Mouse (Mus musculus) heart, adult 9 months (tissue): ENCODE measurements around the gene Rhoa.
A peak's percentile ranks its signal among the peaks of the same experiment; 100 is the strongest.

ENCODE experiments used
- DNase-seq, 2 experiments: peaks; one replicate each; pipeline ENCODE4 v3.0.0; 2022; ENCODE audit warnings: low spot score in 2 of 2

The Rhoa gene

GRCm38 (mm10) chr9:108305629-108306520 is at the start of gene Rhoa, which contains the start of gene Tcta:
Gene Rhoa, plus strand, starts transcription at chr9:108306129.
Gene Tcta, minus strand, starts transcription at chr9:108306160.
- DNase-seq = peak; percentile 100

DNA sequence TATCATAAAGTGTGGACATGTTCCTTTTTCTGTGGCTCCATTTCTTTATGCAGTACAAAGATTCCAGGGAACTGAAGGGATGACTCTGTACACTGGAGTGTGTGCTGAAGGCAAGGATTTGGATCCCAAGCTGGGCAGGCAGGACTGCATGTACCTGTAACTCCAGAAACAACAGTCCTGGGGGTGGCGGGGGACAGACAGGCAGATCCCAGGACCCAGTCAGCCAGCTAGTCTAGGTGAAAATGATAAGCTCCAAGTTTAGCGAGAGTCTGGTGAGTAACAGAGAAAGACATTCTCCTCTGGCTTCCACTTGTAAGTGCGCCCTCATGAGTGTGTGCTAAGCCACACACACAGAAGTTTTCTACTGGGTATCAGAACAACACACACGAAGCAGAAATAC is 45.4 kb upstream of the Rhoa start:
- DNase-seq = no peak

- DNase-seq = peak; percentile 32 to 33
Observed at GRCm38 (mm10) chr9:108261865-108262264, 44.1 kb upstream of the Rhoa start.

- DNase-seq = peak; percentile 53 to 65
Observed at GRCm38 (mm10) chr9:108262494-108263049, 43.4 kb upstream of the Rhoa start.

GRCm38 (mm10) chr9:108263131-108263681 is 42.7 kb upstream of the Rhoa start:
- no peak for DNase-seq

DNA sequence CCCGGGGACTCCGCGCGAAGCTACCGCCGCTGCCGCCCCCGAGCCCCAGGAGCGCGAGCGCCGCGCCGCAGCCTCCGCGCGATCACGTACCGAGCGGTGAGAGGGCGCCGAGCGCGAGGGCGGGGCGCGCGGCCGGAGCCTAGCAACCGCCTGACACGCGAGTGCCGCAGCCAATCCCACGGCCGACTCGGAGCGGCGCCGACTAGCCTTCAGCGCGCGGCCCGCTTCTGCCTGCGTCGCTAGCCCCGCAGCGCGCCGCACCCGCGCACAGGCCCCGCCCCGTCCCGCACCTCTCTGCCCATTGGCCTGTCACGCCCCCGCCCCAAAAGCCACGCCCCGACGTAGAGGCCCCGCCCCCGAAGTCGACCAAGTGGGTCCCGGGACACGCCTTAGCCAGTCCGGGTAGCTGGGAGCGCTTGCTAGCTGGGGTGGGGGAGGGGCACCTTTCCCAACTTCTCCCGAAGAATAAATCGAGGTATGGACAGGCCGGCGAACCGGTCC is 42.2 kb upstream of the Rhoa start, which contains the start of gene Dag1:
Gene Dag1, minus strand, starts transcription at position 269 of the 501 bp plus-strand sequence.
- peak; percentile 96 to 98 for DNase-seq

- peak; percentile 54 to 77 for DNase-seq
Observed at GRCm38 (mm10) chr9:108264191-108264921, 41.6 kb upstream of the Rhoa start.

DNA sequence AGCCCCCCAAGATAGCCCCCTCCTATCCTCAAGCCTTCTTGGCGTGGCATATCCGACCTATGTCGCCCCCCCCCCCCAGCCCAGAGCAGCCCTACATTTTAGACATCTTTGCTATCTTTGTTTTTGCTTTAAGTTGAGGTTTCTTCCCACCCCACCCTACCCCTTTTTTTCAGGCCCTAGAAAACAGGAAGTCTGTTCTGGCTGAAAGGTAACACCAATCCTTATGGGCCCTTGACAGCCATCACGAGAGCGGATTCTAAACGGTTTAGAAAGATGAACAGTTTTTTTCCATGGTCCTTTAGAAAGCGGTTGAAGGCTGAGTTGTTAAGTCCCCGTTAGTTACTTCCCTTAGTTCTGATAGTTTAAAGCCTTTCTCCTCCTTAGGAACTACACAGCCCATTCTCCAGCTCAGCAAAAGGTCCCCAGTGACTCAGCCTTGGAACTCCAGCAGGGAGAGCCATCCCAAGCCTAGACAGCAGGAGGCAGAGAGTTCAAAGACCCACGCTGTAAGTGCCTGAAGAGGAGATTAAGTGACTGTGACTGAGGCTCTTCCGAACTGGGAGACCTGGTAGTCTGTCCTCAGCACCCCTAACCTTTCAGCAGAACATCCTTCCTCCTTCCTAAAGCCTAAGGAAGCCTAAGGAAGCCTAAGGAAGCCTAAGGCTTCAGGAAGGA is 39.5 kb upstream of the Rhoa start:
- no peak for DNase-seq

DNA sequence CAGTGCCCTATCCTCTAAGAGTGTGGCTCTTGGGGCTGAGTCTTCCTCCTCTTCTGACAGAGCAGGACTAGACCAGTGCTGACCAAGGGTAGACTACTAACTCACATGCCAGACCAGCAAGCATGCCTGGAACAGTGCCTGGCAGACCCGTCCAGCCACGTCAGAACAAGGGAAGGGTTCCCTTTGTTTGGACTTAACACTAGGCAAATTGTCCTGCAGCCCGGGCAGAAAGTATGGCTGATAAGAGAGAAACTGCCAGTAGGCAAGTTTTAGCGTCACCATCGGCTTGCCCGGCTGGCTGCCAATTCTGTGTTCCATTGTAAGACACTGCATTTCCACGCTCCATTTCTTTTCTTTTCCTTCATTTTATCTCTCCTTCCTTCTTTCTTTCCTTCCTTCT is 38.2 kb upstream of the Rhoa start:
- DNase-seq = peak; percentile 69 to 77

GRCm38 (mm10) chr9:108268701-108269100 is 37.2 kb upstream of the Rhoa start:
- peak in 1 of 2 experiments; percentile 20 for DNase-seq

- no peak for DNase-seq
Observed at GRCm38 (mm10) chr9:108271941-108272340, 34.0 kb upstream of the Rhoa start.

GRCm38 (mm10) chr9:108272691-108273090 is 33.2 kb upstream of the Rhoa start:
- DNase-seq = no peak

DNA sequence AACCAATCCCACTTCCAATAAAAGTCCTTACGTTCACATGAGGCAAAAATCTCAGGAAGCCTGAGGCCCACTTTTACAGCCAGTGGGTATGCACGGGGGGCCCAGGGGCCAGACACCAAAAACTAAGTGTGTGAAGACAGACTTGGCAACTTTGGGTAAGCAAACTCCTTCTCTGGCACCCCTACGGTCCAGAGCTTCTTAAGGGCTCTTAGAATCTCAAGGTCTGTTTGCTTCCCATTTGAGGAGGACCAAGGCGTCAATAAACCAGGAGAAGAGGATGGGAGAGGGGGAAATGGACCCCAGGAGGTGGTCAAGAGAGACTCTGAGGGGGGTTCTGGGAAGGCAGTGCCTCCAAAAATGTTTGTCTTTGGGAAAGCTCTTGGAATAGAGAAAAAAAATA is 32.4 kb upstream of the Rhoa start:
- DNase-seq = no peak

GRCm38 (mm10) chr9:108274476-108275330 is 31.2 kb upstream of the Rhoa start:
- DNase-seq = no peak

DNA sequence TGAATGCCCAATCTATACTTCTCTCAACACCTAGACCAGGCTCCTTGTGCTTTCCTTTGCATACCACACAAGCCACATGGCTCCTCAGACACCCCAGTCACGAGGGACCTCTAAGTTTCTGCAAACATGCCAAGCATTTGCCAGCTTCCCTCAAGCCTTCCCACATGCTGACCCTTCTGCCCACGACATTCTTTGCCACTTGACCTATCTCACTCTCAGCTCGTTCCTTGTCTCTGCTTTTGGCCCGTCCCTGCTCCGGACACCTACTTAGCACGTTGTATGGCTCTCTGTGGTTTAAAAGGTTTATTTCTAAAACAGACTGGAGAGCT is 30.6 kb upstream of the Rhoa start:
- DNase-seq = no peak

GRCm38 (mm10) chr9:108278697-108279450 is 27.1 kb upstream of the Rhoa start:
- DNase-seq = peak in 1 of 2 experiments; percentile 21

DNA sequence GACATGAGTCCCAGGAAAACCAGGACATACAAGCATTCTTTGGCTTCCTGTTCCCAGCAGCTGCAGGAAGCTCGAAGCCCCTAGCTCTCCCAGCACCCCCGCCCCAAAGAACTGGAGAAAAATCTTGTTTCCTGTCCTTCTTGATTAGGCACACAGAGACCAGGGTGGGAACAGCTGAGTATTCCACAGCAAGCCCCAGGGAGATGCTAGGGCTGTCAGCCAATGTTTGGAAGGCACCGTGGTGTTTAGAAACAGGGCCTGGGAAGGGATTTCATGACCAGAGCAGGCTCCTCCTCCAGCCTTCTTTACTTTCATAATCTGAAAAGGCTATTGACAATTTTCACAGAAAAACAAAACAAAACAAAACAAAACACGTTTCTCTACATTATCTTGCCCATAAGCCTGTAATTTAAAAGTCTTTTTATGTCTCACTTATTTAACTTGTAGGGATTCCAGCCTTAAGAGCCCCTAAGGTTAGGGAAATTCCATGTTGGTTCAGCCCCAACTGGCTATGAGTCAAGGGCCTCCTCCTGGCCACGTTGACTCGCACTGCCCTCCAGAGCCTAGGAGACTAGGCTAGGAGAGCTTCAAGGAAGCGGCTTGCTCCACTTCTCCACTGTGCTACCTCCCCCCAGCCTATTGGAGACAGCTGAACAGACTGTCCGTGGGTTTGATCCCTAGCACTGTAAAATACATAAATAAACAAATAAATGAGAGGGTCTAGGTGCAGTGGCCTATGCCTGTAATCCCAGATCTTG is 25.7 kb upstream of the Rhoa start:
- DNase-seq = peak; percentile 95

- DNase-seq = peak; percentile 32 to 72
Observed at GRCm38 (mm10) chr9:108284410-108284809, 21.5 kb upstream of the Rhoa start.
